Mouse (Mus musculus) myocyte (in vitro differentiated cells): Measurements from ENCODE around the gene Arhgap23.

Source experiments
- CEBPB ChIP-seq: IDR thresholded peaks from 2 replicates; pipeline ENCODE4 v1.6.1; 2011; ENCODE audit warnings: mild to moderate bottlenecking, moderate library complexity; ENCODE audit not compliant: poor library complexity, insufficient read depth, severe bottlenecking
- MAX ChIP-seq: IDR thresholded peaks from one replicate; pipeline ENCODE4 v1.6.1; 2011; ENCODE audit warnings: low read depth, mild to moderate bottlenecking, control low read depth
- POLR2A ChIP-seq: IDR thresholded peaks from one replicate; pipeline ENCODE4 v1.6.1; 2011; ENCODE audit warnings: low read depth, mild to moderate bottlenecking, control low read depth, moderate library complexity; ENCODE audit not compliant: insufficient read length

GRCm38 (mm10) chr11:97520541-97520940, 105.2 kb downstream of the Arhgap23 start:
- no peak for TF ChIP-seq MAX
- TF ChIP-seq CEBPB = no peak
- no peak for TF ChIP-seq POLR2A
